Mouse (Mus musculus) right cerebral cortex, postnatal 14 days (tissue): Measurements from ENCODE around the gene Mrps16.

Source experiments
- DNase-seq: peaks from one replicate; pipeline ENCODE4 v3.0.0; 2022

Gene Mrps16

DNA sequence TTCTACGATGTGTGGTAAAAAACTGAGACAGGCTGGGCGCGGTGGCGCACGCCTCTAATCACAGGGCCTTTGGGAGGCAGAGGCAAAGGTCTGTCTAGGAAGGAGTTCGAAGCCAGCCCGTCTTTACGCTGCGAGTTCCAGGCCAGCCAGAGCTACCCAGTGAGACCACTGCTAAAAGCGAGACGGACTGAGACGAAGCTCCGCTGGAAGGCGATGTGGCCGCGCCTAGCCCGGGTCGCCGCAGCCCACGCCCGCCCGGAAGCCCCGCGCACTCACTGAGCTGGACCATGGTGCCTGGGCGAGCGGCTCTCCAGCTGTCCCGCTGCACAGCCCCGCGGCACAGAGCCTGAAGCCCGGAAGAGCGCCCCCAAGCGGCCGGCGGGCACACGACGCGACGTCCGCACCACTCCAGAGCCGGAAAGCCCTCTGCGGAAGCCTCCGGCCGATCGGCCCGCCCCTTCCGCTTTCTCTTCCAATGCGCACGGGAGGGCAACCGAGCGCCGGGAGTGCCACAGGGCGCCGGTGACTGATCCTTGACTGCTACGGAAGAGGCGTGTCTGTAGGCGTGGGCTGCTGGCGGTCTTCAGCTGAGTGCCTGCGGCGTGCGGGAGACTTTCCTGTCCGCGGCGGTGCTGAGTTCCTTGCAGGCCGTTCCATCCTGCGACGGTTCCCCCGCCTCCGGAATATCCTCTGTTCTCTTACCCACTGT is at the start of gene Mrps16:
Gene Mrps16, minus strand, starts transcription at position 430 of the 709 bp plus-strand sequence.
- peak; percentile 92 for DNase-seq

DNA sequence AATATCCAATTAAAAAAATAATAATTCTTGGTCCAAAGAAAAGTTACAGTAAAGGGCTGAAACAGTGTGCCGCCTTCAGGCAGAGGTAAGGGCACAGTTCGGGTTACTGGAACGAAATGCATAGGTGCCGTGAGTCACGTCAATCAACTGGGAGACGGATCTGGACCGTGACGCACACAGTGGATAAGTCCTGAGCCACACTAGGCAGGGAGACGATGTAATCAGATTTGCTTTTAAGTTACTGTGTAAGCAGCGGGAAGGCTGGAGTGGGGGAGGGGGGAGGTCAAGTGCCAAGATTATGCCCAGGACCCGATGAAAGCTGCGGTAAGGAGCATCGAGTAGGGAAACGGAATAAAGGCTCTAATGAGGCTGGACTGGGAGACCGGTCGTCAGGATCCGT is 48.8 kb upstream of the Mrps16 start:
- no peak for DNase-seq

- no peak for DNase-seq
These were observed 43.5 kb upstream of the Mrps16 start for GRCm38 (mm10) chr14:20436976-20437375.

DNA sequence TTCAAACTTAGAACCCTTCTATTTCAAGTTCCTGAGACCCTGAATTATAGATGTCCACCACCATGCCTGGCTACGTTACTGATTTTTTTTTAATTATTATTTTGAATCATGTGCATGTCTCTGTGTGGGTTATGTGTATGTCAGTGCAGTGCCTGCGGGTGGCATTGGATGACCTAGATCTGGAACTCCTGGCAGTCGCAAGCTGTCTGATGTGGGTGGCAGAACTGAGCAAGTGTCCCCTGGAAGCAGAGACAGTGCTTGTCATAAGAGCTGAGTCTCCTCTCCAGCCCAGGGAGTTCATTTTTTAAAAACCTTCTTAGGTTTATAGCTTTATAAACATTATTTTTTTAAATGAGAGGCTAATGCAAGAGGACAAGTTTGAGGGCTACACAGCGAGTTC is 39.0 kb upstream of the Mrps16 start:
- no peak for DNase-seq

DNA sequence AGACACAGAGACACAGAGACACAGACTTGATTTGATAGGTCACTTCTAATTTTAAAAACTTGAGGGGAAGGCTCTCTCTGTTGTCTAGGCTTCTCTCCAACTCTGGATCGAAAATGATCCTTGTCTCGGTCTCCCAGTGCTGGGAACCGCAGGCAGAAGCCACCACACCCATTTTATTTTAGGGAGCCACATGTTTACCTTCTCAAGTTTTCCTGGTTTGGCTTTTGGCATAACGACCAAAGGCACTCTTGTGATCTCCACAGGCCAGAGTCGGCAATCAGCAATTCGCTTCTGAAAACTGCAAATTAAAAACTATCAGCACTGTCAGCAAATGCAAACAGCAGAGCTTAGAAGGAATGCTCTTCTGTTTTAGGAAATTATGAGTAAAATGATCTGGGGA is 38.3 kb upstream of the Mrps16 start:
- no peak for DNase-seq

GRCm38 (mm10) chr14:20429833-20430232 is 36.4 kb upstream of the Mrps16 start:
- DNase-seq, result no peak

DNA sequence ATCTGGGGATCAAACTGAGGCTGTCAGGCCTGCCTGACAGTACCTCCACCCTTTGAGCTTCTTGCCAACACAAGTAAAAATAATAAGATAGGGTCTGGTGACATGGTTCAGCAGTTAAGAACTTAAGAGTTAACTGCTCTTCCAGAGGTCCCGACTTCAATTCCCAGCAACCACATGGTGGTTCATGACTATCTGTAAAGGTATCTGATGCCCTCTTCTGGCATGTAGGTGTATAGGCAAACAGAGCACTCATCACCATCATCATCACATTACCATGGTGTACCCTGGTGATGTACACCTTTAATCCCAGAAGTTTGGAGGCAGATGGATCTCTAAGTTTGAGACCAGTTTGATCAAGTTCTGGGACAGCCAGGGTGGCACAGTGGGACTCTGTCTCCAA is 35.2 kb upstream of the Mrps16 start:
- no peak for DNase-seq

DNA sequence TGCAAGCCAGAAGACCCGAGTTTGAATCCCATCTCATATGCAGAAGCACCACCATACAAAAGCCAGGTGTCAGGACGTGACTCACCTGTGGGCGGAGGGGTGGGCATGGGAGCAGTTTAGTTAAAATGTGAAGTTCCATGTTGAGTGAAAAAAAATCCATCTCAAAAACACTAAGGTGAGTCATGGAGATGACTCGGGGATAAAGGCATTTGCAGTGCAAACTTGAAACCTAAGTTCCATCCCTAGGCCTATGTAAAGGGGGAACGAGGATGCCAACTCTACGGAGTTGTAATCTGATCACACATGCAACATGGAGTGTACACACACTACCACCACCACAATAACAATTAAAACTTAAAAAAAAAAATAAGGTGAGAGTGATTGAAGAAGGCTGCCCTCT is 29.6 kb upstream of the Mrps16 start:
- no peak for DNase-seq

- DNase-seq, result no peak
These were observed 28.8 kb upstream of the Mrps16 start for GRCm38 (mm10) chr14:20422257-20422656.

GRCm38 (mm10) chr14:20400071-20400470 is 6.6 kb upstream of the Mrps16 start:
- DNase-seq, result peak; percentile 21

- DNase-seq, result peak; percentile 19
These were observed 5.4 kb upstream of the Mrps16 start for GRCm38 (mm10) chr14:20398864-20399263.

DNA sequence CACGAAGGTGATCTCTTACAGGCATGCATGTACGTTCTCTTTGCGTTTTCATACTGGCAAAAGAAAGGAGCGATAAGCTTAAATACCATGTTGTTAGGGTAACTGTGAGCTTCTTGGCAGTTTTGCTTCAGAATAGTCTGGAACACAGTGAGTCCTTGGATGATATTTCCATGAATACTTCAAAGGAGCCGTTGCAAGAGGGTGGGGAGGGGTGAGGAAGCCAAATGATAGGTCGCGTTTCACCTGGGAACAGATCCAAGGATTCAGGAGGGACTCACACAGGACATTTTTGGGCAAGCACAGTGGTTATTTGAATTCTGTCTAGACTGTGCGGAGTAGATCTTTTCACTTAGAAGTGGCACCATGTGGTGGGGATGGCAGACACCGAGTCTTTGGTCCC is 3.8 kb upstream of the Mrps16 start:
- DNase-seq, result no peak

DNA sequence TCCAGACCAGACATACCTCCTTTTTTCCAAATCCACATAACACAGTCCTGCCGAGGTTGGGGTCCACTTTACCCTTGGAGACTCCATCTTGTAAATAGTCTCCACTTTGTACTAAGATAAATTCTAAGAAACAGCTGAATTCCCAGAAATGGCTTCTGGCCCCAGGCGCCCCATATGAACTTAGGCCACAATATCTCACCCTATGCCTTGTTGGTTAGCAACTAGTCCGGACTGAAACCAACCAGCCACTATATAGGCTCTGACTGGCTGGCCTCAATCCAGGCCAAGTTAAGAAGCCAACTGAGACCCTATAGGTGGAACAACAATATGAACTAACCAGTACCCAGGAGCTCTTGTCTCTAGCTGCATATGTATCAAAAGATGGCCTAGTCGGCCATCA is 1.1 kb downstream of the Mrps16 start:
- no peak for DNase-seq

GRCm38 (mm10) chr14:20389446-20390079 is 3.9 kb downstream of the Mrps16 start:
- DNase-seq, result no peak

DNA sequence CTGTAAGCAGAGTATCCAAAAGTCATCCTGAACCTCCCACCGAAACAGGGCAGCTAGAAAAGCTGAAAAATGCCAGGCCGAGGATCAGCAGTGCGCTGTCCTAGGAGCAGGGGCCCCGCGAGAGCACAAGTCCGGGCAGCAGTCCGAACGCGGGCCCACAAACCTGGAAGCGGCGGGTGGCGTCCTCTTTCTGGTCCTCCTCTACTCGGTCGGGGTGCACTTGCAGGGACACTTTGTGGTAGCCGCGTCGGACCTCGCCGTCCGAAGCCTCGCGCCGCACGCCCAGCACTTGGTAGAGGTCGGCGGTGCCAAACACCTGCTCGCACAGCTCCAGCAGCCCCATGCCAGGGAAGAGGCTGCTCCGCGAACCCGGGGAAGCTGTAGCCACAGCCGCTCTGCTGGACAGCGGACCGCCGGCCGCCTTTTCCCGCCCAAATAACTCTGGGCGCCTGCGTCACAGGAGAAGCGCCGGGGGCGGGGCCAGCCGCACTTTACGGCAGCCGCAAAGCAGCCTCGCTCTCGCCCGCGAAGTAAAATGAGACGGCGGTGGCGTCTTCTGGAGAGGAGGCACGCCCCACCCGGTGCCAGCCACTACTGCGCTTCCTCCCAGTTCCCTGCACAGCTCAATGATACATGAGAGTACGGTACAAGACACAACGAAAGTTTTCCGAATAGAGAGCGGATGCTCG is 4.8 kb downstream of the Mrps16 start, which contains the start of gene Dnajc9:
Gene Dnajc9, minus strand, starts transcription at position 470 of the 689 bp plus-strand sequence.
- peak; percentile 97 for DNase-seq

GRCm38 (mm10) chr14:20379753-20380430 is 13.5 kb downstream of the Mrps16 start:
- DNase-seq, result no peak

- no peak for DNase-seq
These were observed 14.3 kb downstream of the Mrps16 start for GRCm38 (mm10) chr14:20379087-20379640.

DNA sequence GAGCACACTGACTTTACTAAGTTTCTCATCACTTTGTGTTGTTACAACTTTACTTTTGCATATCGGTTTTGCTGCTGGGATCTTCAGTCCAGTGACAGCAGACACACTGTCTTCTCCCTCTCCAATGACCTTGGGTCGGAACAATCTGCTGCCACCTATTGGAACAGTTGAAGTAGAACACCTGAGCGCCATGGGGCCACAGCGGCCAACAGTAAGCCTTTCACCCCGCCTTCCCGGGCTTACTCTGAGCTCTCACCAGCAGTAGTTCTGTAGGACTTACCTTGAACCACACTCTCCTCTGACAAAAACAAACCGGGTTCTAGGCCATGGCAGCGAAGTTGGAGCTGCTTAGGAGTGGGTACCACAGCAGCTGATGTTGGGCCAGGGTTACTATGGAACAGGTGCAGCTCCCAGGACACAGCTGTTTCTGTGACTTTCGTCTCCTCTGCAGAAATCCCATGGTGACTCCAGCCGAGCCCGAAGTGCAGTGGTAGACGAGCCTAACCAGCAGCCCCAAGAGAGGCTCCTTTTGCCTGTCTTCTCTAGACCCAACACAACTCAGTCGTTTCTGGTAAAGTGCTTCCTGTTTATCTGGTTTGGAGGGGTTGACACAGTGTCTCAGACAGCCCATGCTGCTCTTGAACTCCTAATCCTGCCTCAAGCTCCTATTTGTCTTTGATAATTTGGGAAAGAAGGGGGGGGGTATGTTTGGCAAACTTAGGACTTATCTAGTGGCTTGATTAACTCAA is 14.9 kb downstream of the Mrps16 start:
- no peak for DNase-seq

GRCm38 (mm10) chr14:20377112-20377521 is 16.3 kb downstream of the Mrps16 start:
- no peak for DNase-seq

- DNase-seq, result no peak
These were observed 21.6 kb downstream of the Mrps16 start for GRCm38 (mm10) chr14:20371854-20372253.

GRCm38 (mm10) chr14:20370798-20371197 is 22.6 kb downstream of the Mrps16 start:
- no peak for DNase-seq

DNA sequence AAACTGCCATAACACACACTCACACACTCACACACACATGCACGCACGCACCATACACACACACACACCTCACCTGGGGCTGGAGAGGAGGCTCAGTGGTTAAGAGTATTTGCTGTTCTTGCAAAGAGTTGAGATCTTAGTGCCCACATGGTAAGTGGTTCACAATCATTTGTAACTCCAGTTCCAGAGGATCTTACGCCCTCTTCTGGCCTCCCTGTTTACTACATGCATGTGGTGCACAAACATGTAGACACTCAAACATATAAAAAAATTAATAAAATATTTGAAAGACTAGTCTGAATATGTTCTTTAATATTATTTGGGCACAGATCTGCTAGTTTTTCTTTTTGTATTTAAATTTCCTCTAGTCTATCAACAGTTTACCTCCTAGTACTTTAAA is 25.2 kb downstream of the Mrps16 start:
- no peak for DNase-seq
